Mouse (Mus musculus): ENCODE results near the gene Ccdc40. TPM values are rescaled to one million over a fixed set of nuclear protein-coding genes. Genes with fewer than 3 reads are reported as not detected.
"Not testable (repeated sequence)": the region's sequence is repeated elsewhere in the genome, so short reads cannot be mapped to it uniquely, and the experiment has no call there.

Ccdc40 gene
- polyA plus RNA-seq, 1 experiment from 2014 or later, result 1.4 TPM

DNA sequence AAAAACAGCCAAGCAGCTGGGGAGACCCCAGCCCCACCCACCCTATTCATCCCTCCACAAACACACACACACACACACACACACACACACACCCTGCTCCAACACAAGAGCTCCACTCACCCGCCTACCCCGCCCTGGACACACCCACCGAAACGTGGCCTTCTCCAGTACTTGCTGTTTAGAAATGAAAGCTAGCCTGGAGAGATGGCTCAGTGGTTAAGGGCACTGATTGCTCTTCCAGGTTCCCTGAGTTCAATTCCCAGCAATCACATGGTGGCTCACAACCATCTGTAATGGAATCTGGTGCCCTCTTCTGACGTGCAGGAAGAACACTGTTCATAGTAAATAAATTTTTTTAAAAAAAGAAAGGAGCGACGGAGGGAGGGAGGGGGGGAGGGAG, 37.4 kb downstream of the Ccdc40 start:
- Histone ChIP-seq H3K9me3 (ENCODE audit: control insufficient read depth, low read length) (no peaks in the 10 kb centered on the region), H3K4me3 (ENCODE audit: low read length) (no peak overlapping the region), H3K4me2 (ENCODE audit: low read depth, low read length) (no peak overlapping the region), H3K27me3 (replicated peaks; ENCODE audit: control insufficient read depth, insufficient read depth, low read length) (no peaks in the 10 kb centered on the region), H3K4me1 (ENCODE audit: control insufficient read depth, insufficient read depth, low read length) (peaks cover 17% of the 10 kb centered on the region), H3K36me3 (ENCODE audit: control insufficient read depth, insufficient read depth, low read length) (no peaks in the 10 kb centered on the region), H3K27ac (ENCODE audit: low read length) (no peak overlapping the region), H3K9ac (ENCODE audit: low read depth, low read length) (no peak overlapping the region)
- WGBS, result 71% methylated on average over 7 of the region's 7 CpGs
- ATAC-seq, result no peak

DNA sequence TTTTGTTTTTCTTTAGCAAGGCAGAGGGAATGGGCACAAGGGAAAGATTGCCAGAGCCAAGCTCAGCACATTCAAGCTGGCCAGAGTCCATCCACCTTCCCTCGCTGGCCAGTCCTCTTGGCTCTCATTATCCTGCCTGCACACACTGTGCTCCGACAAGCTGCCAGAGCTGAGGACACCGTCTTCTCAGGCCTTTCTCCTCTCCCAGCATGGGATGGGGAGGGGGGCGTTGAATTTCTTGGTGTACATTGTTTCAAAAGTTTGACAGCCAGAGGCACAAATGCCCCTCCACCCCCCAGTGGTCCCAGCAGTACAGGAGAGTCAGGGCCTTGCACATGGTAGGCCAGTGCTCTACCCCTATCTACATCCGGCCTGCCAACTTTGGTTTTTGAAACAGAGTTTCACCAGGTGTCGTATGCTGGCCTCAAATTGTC, 38.9 kb downstream of the Ccdc40 start:
- Histone ChIP-seq H3K36me3 (ENCODE audit: control insufficient read depth, insufficient read depth, low read length) (no peaks in the 10 kb centered on the region), H3K4me2 (ENCODE audit: low read depth, low read length) (peak overlapping the region; percentile 97), H3K9ac (ENCODE audit: low read depth, low read length) (peak overlapping the region; percentile 33; the same call in 1 of the 2 replicates), H3K4me3 (ENCODE audit: low read length) (peak overlapping the region; percentile 85), H3K4me1 (ENCODE audit: control insufficient read depth, insufficient read depth, low read length) (peaks cover 17% of the 10 kb centered on the region), H3K27ac (ENCODE audit: low read length) (peak overlapping the region; percentile 28; the same call in 1 of the 2 replicates), H3K9me3 (ENCODE audit: control insufficient read depth, low read length) (no peaks in the 10 kb centered on the region), H3K27me3 (replicated peaks; ENCODE audit: control insufficient read depth, insufficient read depth, low read length) (no peaks in the 10 kb centered on the region)
- 49% methylated on average over 6 of the region's 6 CpGs for WGBS
- peak; percentile 27 for ATAC-seq

DNA sequence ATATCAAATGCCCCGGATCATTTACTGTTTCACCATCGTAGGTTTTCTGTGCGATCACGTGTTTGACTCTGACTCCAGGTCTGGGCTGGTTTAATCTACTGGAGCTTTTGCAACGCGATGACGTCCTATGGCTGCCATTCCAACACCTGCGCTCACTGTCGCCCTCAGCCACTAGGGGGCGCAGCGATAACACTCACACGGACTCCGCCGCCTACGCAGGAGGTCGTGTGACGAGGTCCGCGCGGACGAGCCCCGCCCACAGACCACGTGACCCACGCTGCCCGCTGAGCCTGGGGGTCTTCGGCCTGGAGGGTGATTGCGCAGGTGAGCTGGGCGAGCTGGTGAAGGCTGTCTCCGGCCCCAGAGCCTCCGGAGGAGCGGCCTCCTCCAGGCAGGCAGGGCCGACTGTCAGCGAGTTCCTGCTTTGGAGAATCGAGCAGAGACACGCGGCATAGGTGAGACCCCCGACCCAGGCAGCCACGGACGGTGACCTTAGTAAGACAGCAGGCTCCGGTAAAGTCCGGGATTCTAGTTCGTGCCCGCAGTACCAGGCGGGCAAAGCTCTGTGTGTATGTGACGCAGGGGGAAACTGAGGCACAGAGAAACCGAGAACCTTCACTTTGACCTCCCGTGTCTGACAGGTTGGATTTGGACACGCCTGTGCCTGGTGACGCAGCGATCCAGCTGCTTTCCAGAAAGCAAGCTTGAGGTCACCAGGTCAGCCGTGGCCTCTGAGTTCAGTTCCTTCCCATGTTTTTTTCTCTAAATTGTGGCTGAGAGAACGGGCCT, 39.6 kb downstream of the Ccdc40 start, which contains the start of gene Gaa:
Gaa (plus strand) TSS at position 120 of the 789 bp plus-strand sequence.
- ATAC-seq, result peak; percentile 88
- Histone ChIP-seq H3K4me1 (ENCODE audit: control insufficient read depth, insufficient read depth, low read length) (peaks cover 17% of the 10 kb centered on the region), H3K4me3 (ENCODE audit: low read length) (peak within 1 kb of the TSS; percentile 85), H3K27me3 (replicated peaks; ENCODE audit: control insufficient read depth, insufficient read depth, low read length) (no peaks in the 10 kb centered on the region), H3K27ac (ENCODE audit: low read length) (peak within 1 kb of the TSS; percentile 41; the same call in 1 of the 2 replicates), H3K4me2 (ENCODE audit: low read depth, low read length) (peak within 1 kb of the TSS; percentile 97), H3K9ac (ENCODE audit: low read depth, low read length) (peak within 1 kb of the TSS; percentile 87), H3K36me3 (ENCODE audit: control insufficient read depth, insufficient read depth, low read length) (no peaks in the 10 kb centered on the region), H3K9me3 (ENCODE audit: control insufficient read depth, low read length) (no peaks in the 10 kb centered on the region)
- WGBS, result 2% methylated on average over 52 of the region's 52 CpGs

DNA sequence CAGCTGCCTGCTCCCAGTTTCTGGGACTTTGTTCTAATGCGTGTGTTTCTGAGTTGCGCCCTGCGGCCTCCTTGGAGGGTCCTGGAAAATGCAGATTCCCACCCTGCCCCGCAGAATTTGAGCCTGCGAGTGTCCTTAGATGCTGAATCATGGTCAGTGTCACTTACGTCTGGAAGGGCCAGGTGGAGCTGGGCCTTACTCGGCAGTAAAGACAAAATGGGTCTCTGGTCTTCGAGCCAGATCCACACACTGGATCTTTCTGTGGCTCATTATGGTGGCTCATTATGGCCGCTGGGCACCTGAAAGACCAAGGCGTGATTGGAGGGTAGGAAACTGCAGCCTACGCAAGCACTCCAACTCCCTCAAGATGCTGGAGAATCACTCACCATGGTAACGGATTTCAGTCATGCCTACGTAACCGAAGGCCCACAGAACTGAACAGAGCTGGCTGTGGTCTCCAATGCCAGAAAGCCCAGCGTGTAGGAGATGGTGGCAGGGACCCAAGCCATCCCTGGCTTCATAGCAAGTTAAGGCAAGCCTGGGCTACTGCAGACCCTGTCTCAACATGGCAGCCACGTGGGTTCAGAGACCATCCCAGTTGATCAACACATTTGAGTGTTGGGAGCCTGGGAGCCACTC, 40.3 kb downstream of the Ccdc40 start:
- Histone ChIP-seq H3K4me3 (ENCODE audit: low read length) (peak overlapping the region; percentile 85), H3K4me2 (ENCODE audit: low read depth, low read length) (peak overlapping the region; percentile 97), H3K36me3 (ENCODE audit: control insufficient read depth, insufficient read depth, low read length) (0 out of 2 replicates have a peak, but pooled peaks cover 2% of the 10 kb centered on the region), H3K27ac (ENCODE audit: low read length) (peak overlapping the region; percentile 41; the same call in 1 of the 2 replicates), H3K9me3 (ENCODE audit: control insufficient read depth, low read length) (no peaks in the 10 kb centered on the region), H3K27me3 (replicated peaks; ENCODE audit: control insufficient read depth, insufficient read depth, low read length) (no peaks in the 10 kb centered on the region), H3K9ac (ENCODE audit: low read depth, low read length) (peak overlapping the region; percentile 87), H3K4me1 (ENCODE audit: control insufficient read depth, insufficient read depth, low read length) (peaks cover 17% of the 10 kb centered on the region)
- WGBS, result 76% methylated on average over 16 of the region's 16 CpGs
- ATAC-seq, result no peak

DNA sequence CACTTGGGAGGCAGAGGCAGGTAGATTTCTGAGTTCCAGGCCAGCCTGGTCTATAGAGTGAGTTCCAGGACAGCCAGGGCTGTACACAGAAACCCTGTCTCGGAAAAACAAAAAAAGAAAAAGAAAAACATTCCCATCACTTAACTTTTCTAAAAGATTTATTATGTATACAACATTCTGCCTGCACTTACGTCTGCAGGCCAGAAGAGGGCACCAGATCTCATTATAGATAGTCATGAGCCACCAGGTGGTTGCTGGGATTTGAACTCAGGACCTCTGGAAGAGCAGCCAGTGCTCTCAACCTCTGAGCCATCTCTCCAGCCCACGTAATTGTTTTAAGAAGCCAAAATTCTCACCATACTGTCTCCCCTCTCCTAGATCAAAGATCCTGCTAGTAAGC, 44.1 kb downstream of the Ccdc40 start:
- peaks cover 11% of the 10 kb centered on the region for H3K4me1 ChIP-seq (ENCODE audit: control insufficient read depth, insufficient read depth, low read length)
- not testable (repeated sequence) for H3K9ac ChIP-seq (ENCODE audit: low read depth, low read length)

DNA sequence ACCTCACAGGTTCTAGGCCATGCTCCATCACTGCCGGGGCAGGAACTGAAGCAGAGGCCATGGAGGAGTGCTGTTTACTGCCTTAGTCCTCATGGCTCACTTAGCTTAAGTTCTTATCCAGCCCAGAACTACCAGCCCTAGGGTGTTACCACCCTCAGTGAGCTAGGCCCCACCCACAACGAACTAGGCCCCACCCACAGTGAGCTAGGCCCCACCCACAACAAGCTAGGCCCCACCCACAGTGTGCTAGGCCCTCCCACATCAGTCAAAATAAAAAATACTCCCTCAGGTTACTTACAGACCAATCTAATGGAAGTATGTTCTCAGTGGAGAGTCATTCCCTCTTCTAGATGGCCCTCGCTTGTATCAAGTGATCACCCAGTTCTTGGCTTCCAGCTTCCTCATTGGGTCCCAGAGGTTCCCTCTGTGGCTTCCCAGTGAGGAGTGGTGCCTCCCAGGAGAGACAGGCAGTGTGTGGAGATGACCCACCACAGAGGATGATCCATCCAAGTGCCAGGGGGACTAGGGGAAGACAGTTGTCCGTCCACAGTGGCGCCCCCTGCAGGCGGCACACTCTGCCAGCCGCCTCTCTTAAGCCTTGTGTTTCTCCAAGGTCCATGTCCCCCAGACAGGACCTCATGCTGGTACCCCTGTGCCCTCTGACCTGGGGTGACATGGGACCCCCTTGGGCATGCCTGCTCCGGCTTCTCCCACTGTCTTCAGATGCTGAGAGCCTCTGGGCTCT, 45.0 kb downstream of the Ccdc40 start:
- H3K4me2 ChIP-seq (ENCODE audit: low read depth, low read length), result no peak overlapping the region
- H3K36me3 ChIP-seq (ENCODE audit: control insufficient read depth, insufficient read depth, low read length), result peaks cover 16% of the 10 kb centered on the region
- no peaks in the 10 kb centered on the region for H3K27me3 ChIP-seq (replicated peaks; ENCODE audit: control insufficient read depth, insufficient read depth, low read length)
- H3K9me3 ChIP-seq (ENCODE audit: control insufficient read depth, low read length), result no peaks in the 10 kb centered on the region
- peaks cover 6% of the 10 kb centered on the region for H3K4me1 ChIP-seq (ENCODE audit: control insufficient read depth, insufficient read depth, low read length)
- H3K4me3 ChIP-seq (ENCODE audit: low read length), result no peak overlapping the region
- no peak overlapping the region for H3K9ac ChIP-seq (ENCODE audit: low read depth, low read length)
- no peak for ATAC-seq
- H3K27ac ChIP-seq (ENCODE audit: low read length), result no peak overlapping the region
- WGBS, result 85% methylated on average over 8 of the region's 8 CpGs

More for the DNA sequence above, 44.1 kb downstream of the Ccdc40 start:
- H3K27me3 ChIP-seq (replicated peaks; ENCODE audit: control insufficient read depth, insufficient read depth, low read length); H3K4me2 ChIP-seq (ENCODE audit: low read depth, low read length); ATAC-seq; H3K27ac ChIP-seq (ENCODE audit: low read length); H3K9me3 ChIP-seq (ENCODE audit: control insufficient read depth, low read length); H3K4me3 ChIP-seq (ENCODE audit: low read length): not testable (repeated sequence)
- 64% methylated on average over 3 of the region's 3 CpGs for WGBS
- H3K36me3 ChIP-seq (ENCODE audit: control insufficient read depth, insufficient read depth, low read length), result peaks cover 16% of the 10 kb centered on the region

DNA sequence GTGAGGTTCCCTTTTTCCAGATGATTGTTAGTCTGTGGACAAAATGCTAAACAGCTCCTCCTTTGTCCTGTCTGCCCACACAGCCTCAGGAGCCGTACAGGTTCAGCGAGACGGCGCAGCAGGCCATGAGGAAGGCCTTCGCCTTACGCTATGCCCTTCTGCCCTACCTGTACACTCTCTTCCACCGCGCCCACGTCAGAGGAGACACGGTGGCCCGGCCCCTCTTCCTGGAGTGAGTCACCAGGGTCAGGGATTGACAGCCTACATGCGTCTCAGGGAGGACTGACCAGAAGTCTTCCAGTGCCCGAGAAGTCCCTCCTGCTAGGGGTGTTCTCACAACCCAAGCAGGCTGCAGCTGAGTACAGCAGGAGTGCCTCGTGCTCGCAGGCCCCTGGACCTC, 52.7 kb downstream of the Ccdc40 start:
- H3K27me3 ChIP-seq (replicated peaks; ENCODE audit: control insufficient read depth, insufficient read depth, low read length), result no peaks in the 10 kb centered on the region
- no peaks in the 10 kb centered on the region; the same call in 1 of the 2 replicates for H3K4me1 ChIP-seq (ENCODE audit: control insufficient read depth, insufficient read depth, low read length)
- ATAC-seq, result peak; percentile 83
- H3K27ac ChIP-seq (ENCODE audit: low read length), result no peak overlapping the region
- no peak overlapping the region for H3K4me3 ChIP-seq (ENCODE audit: low read length)
- no peak overlapping the region for H3K9ac ChIP-seq (ENCODE audit: low read depth, low read length)
- WGBS, result 64% methylated on average over 15 of the region's 15 CpGs
- H3K36me3 ChIP-seq (ENCODE audit: control insufficient read depth, insufficient read depth, low read length), result no peaks in the 10 kb centered on the region
- no peaks in the 10 kb centered on the region for H3K9me3 ChIP-seq (ENCODE audit: control insufficient read depth, low read length)
- no peak overlapping the region for H3K4me2 ChIP-seq (ENCODE audit: low read depth, low read length)

DNA sequence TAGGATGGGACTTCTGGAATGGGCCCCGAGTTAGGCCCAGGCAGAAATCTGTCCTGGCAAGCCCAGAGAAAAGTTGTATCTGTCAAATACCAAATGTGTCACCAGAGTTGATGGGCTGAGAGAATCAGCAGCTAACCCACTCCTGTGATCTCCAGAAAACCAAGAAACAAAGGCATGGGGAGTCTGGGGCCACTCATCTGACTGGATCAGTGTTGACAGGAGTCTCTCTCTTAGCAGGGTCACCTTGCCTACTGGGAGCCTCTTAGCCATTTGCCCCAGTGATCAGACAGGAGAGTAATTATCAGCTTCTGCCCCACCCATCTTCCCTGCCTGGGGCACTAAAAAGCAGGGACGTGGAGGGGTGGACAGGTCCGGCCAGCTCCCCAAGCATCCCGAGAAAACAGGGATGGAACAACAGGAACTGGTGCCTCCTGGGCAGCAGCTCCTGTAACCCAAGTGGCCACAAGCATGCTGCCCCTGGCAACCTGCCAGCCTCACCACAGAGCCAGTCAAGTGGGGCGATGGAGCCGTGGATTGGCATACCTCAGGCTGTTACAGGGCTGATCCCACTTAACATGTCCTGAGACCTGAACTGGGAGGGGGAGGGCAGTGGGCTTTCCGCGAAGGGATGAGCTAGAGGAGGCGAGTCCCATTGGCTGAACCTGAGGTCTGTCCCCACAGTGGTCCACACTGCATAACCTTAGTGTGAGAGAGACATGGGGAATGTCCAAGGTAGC, 57.6 kb downstream of the Ccdc40 start:
- 63% methylated on average over 9 of the region's 9 CpGs for whole genome bisulfite sequencing
- Histone ChIP-seq H3K36me3 (ENCODE audit: control insufficient read depth, insufficient read depth, low read length) (peaks cover 26% of the 10 kb centered on the region), H3K4me3 (ENCODE audit: low read length) (no peak overlapping the region), H3K27ac (ENCODE audit: low read length) (no peak overlapping the region), H3K4me1 (ENCODE audit: control insufficient read depth, insufficient read depth, low read length) (no peaks in the 10 kb centered on the region), H3K9ac (ENCODE audit: low read depth, low read length) (no peak overlapping the region), H3K27me3 (replicated peaks; ENCODE audit: control insufficient read depth, insufficient read depth, low read length) (no peaks in the 10 kb centered on the region), H3K4me2 (ENCODE audit: low read depth, low read length) (no peak overlapping the region), H3K9me3 (ENCODE audit: control insufficient read depth, low read length) (no peaks in the 10 kb centered on the region)
- ATAC-seq, result peak; percentile 41; the same call in 1 of the 2 replicates
